Mouse (Mus musculus) limb, embryonic 11.5 days (tissue): Measurements from ENCODE around the gene Spef1. TPM values are rescaled to one million over a fixed set of nuclear protein-coding genes. Genes with fewer than 3 reads are reported as not detected.

ENCODE experiments used
- ATAC-seq: fragments of 200-750 bp; cut with Nextera tagmentation; 2 replicates; pipeline ENCODE4 v1.8.0; 2017; ENCODE audit warnings: low read depth; ENCODE audit not compliant: insufficient number of reproducible peaks, low FRiP score, low TSS enrichment
- DNase-seq: peaks from one replicate; pipeline ENCODE4 v3.0.0-alpha.2; 2015; ENCODE audit warnings: low spot score
- H3K27ac ChIP-seq: fragments of 300-500 bp; sonication (generic); replicated peaks from 2 replicates; pipeline ENCODE4 v1.5.1; 2014; ENCODE audit warnings: low read depth, mild to moderate bottlenecking, low read length
- H3K27me3 ChIP-seq: fragments of 300-500 bp; sonication (generic); 2 replicates; pipeline ENCODE4 v1.6.1; 2014; ENCODE audit warnings: mild to moderate bottlenecking, low read length, mixed read lengths; ENCODE audit not compliant: control insufficient read depth, insufficient read depth
- H3K36me3 ChIP-seq: fragments of 300-500 bp; sonication (generic); 2 replicates; pipeline ENCODE4 v1.6.1; 2014; ENCODE audit warnings: mild to moderate bottlenecking, low read length, moderate library complexity, mixed read lengths; ENCODE audit not compliant: control insufficient read depth, insufficient read depth
- H3K4me1 ChIP-seq: fragments of 300-500 bp; sonication (generic); 2 replicates; pipeline ENCODE4 v1.6.1; 2014; ENCODE audit warnings: low read length, mixed read lengths; ENCODE audit not compliant: control insufficient read depth, insufficient read depth
- H3K4me2 ChIP-seq: fragments of 300-500 bp; sonication (generic); 2 replicates; pipeline ENCODE4 v1.6.1; 2014; ENCODE audit warnings: low read depth, mild to moderate bottlenecking, moderate library complexity; ENCODE audit not compliant: severe bottlenecking
- H3K4me3 ChIP-seq: fragments of 300-500 bp; sonication (generic); 2 replicates; pipeline ENCODE4 v1.5.1; 2014; ENCODE audit warnings: low read depth, low read length
- H3K9ac ChIP-seq: fragments of 300-500 bp; sonication (generic); 2 replicates; pipeline ENCODE4 v1.6.1; 2014; ENCODE audit warnings: mild to moderate bottlenecking, low read length
- H3K9me3 ChIP-seq: fragments of 300-500 bp; sonication (generic); 2 replicates; pipeline ENCODE4 v1.6.1; 2016; ENCODE audit warnings: low read length; ENCODE audit not compliant: control insufficient read depth
- WGBS: fragments of 180-500 bp; shearing (Covaris S2); extraction: QIAGEN DNeasy Blood & Tissue Kit; methylation state at CpG from one replicate; pipeline ENCODE4 v1.1.7; 2014; 5-methylcytosine and 5-hydroxymethylcytosine counted together
- polyA plus RNA-seq: library from polyadenylated mRNA; unstranded; fragments of >200 nt; fragmentation: Nextera tagmentation; extraction: Ambion mirVana; gene quantifications from 2 replicates; pipeline ENCODE4 v1.2.1, GENCODE M21; 2014

The Spef1 gene
- polyA plus RNA-seq, 1 experiment from 2014 or later: 5.2 TPM

DNA sequence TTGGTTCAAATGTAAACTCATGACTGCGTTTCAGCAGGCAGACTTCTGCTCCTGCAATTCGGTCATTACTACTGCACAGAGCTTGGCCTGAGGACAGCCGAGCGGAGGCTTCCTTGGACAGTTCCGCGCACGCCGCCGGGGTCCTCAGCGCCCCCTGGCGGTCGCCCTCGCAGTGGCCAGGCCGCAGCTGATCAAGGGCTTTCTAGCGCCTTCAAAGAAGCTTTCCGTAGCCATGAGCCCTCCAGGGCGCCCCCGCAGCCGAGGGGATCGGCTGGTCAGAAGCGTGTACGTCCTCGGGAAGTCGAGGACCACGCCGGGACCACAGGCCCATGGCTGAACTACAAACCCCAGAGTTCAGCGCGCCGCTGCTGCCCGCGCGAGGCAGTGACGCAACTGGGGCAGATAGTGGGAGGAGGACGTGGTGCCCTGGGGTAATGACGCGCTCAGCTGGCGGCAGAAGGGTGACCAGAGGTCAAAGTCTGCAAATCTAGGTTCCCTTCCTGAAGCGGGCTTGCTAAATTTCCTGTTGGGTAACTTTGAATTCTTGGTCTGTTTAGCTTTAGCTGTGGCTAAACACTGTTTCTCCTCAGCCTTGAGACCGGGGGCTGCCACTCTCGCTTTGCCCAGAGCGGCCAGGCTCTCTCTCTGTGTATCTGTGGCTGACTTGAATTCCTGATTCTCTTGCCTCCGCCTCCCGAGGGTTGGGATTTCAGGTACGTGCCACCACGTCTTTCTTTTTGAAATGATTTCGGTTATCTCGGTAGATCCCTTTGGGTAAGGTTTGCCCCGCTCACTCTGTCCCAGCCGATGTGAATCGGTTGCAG, 23.1 kb upstream of the Spef1 start:
- peak overlapping the region; percentile 53 for H3K4me3 ChIP-seq
- H3K4me1 ChIP-seq: 0 out of 2 replicates have a peak, but pooled peaks cover 4% of the 10 kb centered on the region
- H3K27ac ChIP-seq: 0 out of 2 replicates have a peak overlapping the region, but pooled peaks have one; percentile 30
- no peaks in the 10 kb centered on the region for H3K27me3 ChIP-seq
- ATAC-seq: peak; percentile 96
- WGBS: 2% methylated on average over 50 of the region's 50 CpGs
- peak; percentile 98 for DNase-seq
- H3K9me3 ChIP-seq: no peaks in the 10 kb centered on the region
- H3K9ac ChIP-seq: peak overlapping the region; percentile 70
- peak overlapping the region; percentile 66 for H3K4me2 ChIP-seq
- H3K36me3 ChIP-seq: no peaks in the 10 kb centered on the region

DNA sequence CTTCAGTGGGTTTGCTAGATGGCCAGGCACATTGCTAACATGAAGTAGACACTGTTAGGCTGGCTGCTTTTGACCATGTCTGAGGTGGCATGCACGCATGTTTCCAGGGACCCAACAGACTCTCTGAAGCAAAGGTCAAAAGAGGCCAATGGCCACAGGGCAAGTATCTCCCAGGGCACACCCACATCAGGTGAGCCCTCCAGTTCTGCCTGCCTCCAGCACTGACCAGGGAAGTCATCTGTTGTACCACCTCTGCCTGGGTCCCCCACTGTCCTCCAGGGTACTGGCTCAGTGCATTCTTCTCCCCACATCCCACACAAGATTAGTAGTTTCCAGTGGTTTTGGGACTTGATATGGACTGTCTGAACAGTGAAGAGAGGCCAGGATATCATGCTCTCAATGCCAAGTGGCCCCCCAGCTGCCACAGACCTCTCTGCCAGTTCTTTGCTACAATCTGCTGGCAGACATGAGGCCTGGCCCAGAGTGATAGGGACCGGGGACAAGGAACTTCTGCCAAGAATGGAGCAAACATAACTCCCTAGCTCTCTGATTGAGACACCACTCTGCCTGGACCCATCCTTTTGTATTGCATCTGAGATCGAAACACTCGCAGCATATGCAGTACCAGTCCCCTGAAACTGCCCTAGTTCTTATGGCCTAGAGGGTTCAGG, 22.2 kb upstream of the Spef1 start:
- 0 out of 2 replicates have a peak, but pooled peaks cover 4% of the 10 kb centered on the region for H3K4me1 ChIP-seq
- WGBS: 78% methylated on average over 4 of the region's 4 CpGs

GRCm38 (mm10) chr2:131208356-131208755, 21.3 kb upstream of the Spef1 start:
- DNase-seq (no peak), ATAC-seq (no peak)

More for the DNA sequence above, 22.2 kb upstream of the Spef1 start:
- Histone ChIP-seq H3K9ac (no peak overlapping the region; the same call in 1 of the 2 replicates), H3K36me3 (no peaks in the 10 kb centered on the region), H3K4me3 (peak overlapping the region; percentile 53), H3K27me3 (no peaks in the 10 kb centered on the region), H3K4me2 (peak overlapping the region; percentile 66), H3K27ac (no peak overlapping the region), H3K9me3 (no peaks in the 10 kb centered on the region)
- no peak for ATAC-seq
- DNase-seq: no peak

DNA sequence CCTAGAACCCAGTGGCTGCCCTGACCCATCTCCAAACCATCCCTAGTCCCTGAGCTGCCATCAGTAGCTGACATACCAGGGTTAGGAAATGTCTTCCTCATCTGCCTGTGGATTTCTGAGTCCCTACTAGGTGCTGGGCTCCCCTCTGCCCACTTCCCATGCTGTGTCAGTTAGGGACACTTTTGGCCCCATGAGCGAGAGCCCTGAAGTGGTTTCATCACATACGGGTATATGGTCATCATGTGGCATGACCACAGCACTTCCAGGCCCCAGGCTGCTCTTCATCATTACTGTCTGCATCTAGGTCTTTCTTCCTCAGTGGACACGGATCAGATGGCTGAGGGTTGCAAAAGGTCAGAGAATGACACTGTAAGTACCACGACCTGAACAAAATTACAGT, 19.7 kb upstream of the Spef1 start, which contains the start of gene Ap5s1:
TSS of gene Ap5s1 (plus strand) at position 301 of the 400 bp plus-strand sequence.
- Histone ChIP-seq H3K4me3 (no peak within 1 kb of the TSS), H3K9me3 (no peaks in the 10 kb centered on the region), H3K27me3 (no peaks in the 10 kb centered on the region), H3K36me3 (no peaks in the 10 kb centered on the region), H3K4me2 (no peak within 1 kb of the TSS), H3K9ac (no peak within 1 kb of the TSS), H3K27ac (no peak within 1 kb of the TSS), H3K4me1 (0 out of 2 replicates have a peak, but pooled peaks cover 4% of the 10 kb centered on the region)
- no peak for DNase-seq
- no peak for ATAC-seq
- 76% methylated on average over 4 of the region's 4 CpGs for WGBS

More at GRCm38 (mm10) chr2:131208356-131208755, 21.3 kb upstream of the Spef1 start:
- 0 out of 2 replicates have a peak, but pooled peaks cover 4% of the 10 kb centered on the region for H3K4me1 ChIP-seq
- no peak overlapping the region for H3K27ac ChIP-seq
- H3K4me2 ChIP-seq: no peak overlapping the region
- no peak overlapping the region for H3K4me3 ChIP-seq
- H3K27me3 ChIP-seq: no peaks in the 10 kb centered on the region
- 95% methylated on average over 2 of the region's 2 CpGs for WGBS
- H3K9ac ChIP-seq: no peak overlapping the region
- H3K9me3 ChIP-seq: no peaks in the 10 kb centered on the region
- no peaks in the 10 kb centered on the region for H3K36me3 ChIP-seq

GRCm38 (mm10) chr2:131205521-131206182, 18.6 kb upstream of the Spef1 start:
- Histone ChIP-seq H3K27me3 (no peaks in the 10 kb centered on the region), H3K4me2 (no peak overlapping the region), H3K9me3 (no peaks in the 10 kb centered on the region), H3K27ac (no peak overlapping the region), H3K9ac (no peak overlapping the region), H3K36me3 (no peaks in the 10 kb centered on the region), H3K4me3 (no peak overlapping the region), H3K4me1 (no peaks in the 10 kb centered on the region)
- no peak for DNase-seq
- ATAC-seq: no peak
- 85% methylated on average over 8 of the region's 8 CpGs for WGBS

GRCm38 (mm10) chr2:131204410-131204981, 17.4 kb upstream of the Spef1 start:
- H3K27me3 ChIP-seq: no peaks in the 10 kb centered on the region
- ATAC-seq (no peak), DNase-seq (no peak)
- H3K36me3 ChIP-seq: peaks cover 2% of the 10 kb centered on the region; the same call in 1 of the 2 replicates
- H3K9ac ChIP-seq: no peak overlapping the region
- H3K9me3 ChIP-seq: no peaks in the 10 kb centered on the region
- no peak overlapping the region for H3K4me2 ChIP-seq
- no peak overlapping the region for H3K27ac ChIP-seq
- 58% methylated on average over 7 of the region's 7 CpGs for WGBS
- H3K4me3 ChIP-seq: no peak overlapping the region
- H3K4me1 ChIP-seq: no peaks in the 10 kb centered on the region

- H3K4me1 ChIP-seq: no peaks in the 10 kb centered on the region
- H3K36me3 ChIP-seq: peaks cover 2% of the 10 kb centered on the region; the same call in 1 of the 2 replicates
- 89% methylated on average over 6 of the region's 6 CpGs for WGBS
- DNase-seq: no peak
- no peak for ATAC-seq
- no peaks in the 10 kb centered on the region for H3K27me3 ChIP-seq
- no peak overlapping the region for H3K27ac ChIP-seq
- H3K4me3 ChIP-seq: no peak overlapping the region
- no peak overlapping the region for H3K4me2 ChIP-seq
- H3K9ac ChIP-seq: no peak overlapping the region
- H3K9me3 ChIP-seq: no peaks in the 10 kb centered on the region
Measured at GRCm38 (mm10) chr2:131203816-131204409, 16.8 kb upstream of the Spef1 start.
